Mouse (Mus musculus): ENCODE results near the gene Rpl18. TPM values are rescaled to one million over a fixed set of nuclear protein-coding genes. Genes with fewer than 3 reads are reported as not detected.
A peak's percentile ranks its signal among the peaks of the same experiment; 100 is the strongest.

Gene Rpl18
- polyA plus RNA-seq, 1 experiment = 802 TPM

DNA sequence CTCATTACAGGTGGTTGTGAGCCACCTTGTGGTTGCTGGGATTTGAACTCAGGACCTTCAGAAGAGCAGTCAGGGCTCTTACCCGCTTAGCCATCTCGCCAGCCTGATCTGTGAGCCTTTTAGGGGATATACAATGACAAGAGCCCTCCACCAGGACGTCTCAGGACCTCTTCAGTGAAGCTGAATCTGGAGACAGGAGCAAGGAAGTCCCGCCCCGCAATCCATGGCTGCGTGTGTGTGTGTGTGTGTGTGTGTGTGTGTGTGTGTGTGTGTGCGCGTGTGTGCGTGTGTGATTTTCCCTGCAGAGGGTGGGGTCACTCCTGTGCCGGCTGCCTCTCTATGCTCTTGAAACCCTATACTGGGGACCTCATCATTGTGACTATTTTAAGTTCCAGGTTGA, 24.6 kb downstream of the Rpl18 start:
- Histone ChIP-seq H3K4me3 (ENCODE audit: insufficient read depth, low read length) (no peak overlapping the region), H3K27ac (ENCODE audit: insufficient read depth, low read depth, low read length) (no peak overlapping the region), H3K4me1 (ENCODE audit: control insufficient read depth, insufficient read depth, low read length) (peaks cover 7% of the 10 kb centered on the region; the same call in 1 of the 2 replicates)
- TF ChIP-seq POLR2A (IDR thresholded peaks at IDR 0.05; ENCODE audit: borderline replicate concordance, low read depth, low read length) (no peak), CTCF (IDR thresholded peaks at IDR 0.05; ENCODE audit: low read depth, low read length) (no peak)

DNA sequence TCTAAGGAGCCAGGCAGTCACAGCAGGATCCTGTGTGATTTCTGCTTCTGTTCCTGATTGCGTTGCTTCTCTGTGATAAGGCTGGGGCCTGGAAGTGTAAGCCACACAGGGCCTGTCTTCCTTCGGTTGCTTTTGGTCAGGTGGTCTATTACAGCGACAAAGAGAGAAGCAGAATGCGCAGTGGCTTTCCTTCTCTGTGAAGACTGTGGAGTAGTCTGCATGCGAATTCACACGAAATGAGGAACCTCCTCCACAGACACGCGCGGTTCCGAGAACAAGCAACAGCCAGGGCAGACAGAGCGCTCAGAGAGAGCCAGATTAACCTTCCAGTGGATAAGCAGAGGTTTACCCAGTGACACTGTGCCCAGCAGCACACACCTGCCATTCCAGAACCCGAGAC, 26.1 kb downstream of the Rpl18 start:
- Histone ChIP-seq H3K27ac (ENCODE audit: insufficient read depth, low read depth, low read length) (peak overlapping the region; percentile 50), H3K4me1 (ENCODE audit: control insufficient read depth, insufficient read depth, low read length) (peaks cover 7% of the 10 kb centered on the region; the same call in 1 of the 2 replicates), H3K4me3 (ENCODE audit: insufficient read depth, low read length) (peak overlapping the region; percentile 65)
- TF ChIP-seq POLR2A (IDR thresholded peaks at IDR 0.05; ENCODE audit: borderline replicate concordance, low read depth, low read length) (no peak), CTCF (IDR thresholded peaks at IDR 0.05; ENCODE audit: low read depth, low read length) (no peak)

DNA sequence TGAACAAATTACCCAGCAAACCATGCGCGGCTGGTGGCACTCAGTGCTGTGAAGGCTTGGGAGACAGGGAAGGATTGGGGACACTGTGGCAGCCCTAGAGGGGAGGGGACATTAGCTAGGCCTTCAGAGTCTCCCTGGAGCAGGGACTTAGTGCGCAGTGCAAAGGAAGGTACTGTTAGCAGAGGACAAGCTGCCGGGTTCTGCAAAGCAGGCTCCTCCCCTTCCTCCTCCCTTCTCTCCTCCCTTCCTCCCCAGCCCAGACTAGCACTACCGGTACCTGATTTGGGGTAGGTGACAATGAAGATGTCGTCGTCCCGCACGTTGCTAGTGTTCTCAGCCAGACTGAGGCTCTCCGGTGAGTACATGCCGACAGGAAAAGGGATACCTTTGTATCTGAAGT, 26.5 kb downstream of the Rpl18 start:
- peak overlapping the region; percentile 50 for H3K27ac ChIP-seq (ENCODE audit: insufficient read depth, low read depth, low read length)
- peaks cover 7% of the 10 kb centered on the region; the same call in 1 of the 2 replicates for H3K4me1 ChIP-seq (ENCODE audit: control insufficient read depth, insufficient read depth, low read length)
- peak overlapping the region; percentile 65 for H3K4me3 ChIP-seq (ENCODE audit: insufficient read depth, low read length)
- TF ChIP-seq POLR2A (IDR thresholded peaks at IDR 0.05; ENCODE audit: borderline replicate concordance, low read depth, low read length) (0 out of 2 replicates have a peak, but pooled peaks have one; percentile 3), CTCF (IDR thresholded peaks at IDR 0.05; ENCODE audit: low read depth, low read length) (no peak)

DNA sequence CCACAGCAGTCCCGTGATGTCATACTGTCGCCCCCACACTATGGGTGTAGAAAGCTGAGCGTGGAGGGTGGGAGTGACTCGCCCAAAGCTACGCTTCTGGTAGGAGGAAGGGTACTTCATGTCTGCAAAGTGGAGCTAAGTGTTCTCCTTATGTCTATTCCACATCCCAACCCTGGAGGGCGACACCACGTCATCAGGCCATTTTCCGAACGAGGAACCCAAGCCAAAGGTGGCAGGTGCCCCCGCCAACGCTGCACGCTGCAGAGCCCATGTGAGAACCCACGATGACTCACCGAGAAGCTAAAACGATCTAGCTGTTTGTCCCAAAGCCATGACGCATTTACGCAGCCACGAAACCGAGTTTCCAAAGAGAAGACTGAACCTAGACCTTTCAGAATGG, 27.1 kb downstream of the Rpl18 start:
- TF ChIP-seq POLR2A (IDR thresholded peaks at IDR 0.05; ENCODE audit: borderline replicate concordance, low read depth, low read length) (no peak), CTCF (IDR thresholded peaks at IDR 0.05; ENCODE audit: low read depth, low read length) (no peak)
- Histone ChIP-seq H3K4me3 (ENCODE audit: insufficient read depth, low read length) (peak overlapping the region; percentile 65), H3K27ac (ENCODE audit: insufficient read depth, low read depth, low read length) (peak overlapping the region; percentile 32), H3K4me1 (ENCODE audit: control insufficient read depth, insufficient read depth, low read length) (peaks cover 7% of the 10 kb centered on the region; the same call in 1 of the 2 replicates)

DNA sequence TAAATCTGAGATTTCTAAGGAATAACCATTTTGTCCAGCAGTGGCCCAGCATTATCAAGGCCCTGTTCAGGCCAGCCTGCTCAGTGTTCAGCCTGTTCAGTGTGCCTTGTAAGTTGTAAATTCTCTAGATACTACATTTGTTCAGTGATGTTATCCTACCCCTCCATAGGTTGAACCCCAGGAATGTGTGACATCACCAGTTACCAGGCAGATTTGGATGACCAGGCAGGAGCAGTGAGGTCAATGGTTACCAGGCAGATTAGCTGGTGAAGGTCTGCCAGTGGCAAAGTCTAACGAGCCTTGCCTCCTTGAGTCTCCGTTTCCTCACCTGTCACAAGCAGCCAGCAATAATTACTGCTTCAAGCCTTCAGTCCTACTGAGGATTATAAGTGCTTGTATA, 29.1 kb downstream of the Rpl18 start:
- H3K27ac ChIP-seq (ENCODE audit: insufficient read depth, low read depth, low read length) = no peak overlapping the region
- no peak for TF ChIP-seq CTCF (IDR thresholded peaks at IDR 0.05; ENCODE audit: low read depth, low read length)
- TF ChIP-seq POLR2A (IDR thresholded peaks at IDR 0.05; ENCODE audit: borderline replicate concordance, low read depth, low read length) = no peak
- peaks cover 24% of the 10 kb centered on the region for H3K4me1 ChIP-seq (ENCODE audit: control insufficient read depth, insufficient read depth, low read length)
- H3K4me3 ChIP-seq (ENCODE audit: insufficient read depth, low read length) = no peak overlapping the region

DNA sequence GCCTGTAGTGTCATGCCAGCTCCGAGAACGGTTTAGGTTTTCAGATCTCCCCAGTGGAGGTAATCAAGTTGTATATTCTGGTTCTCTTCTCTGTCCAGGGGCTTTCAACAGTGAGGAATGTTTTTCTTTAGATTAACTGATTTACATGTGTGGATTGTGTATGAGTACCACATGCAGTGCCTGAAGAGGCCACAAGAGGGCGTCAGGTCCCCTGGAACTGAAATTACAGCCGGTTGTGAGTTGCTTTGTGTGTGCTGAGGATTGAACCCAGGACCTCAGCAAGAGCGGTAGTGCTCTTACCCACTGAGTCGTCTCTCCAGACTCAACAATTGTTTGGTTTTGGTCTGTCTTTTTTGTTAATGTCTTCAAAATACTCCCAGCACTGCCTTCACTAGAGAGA, 31.3 kb downstream of the Rpl18 start:
- peak; percentile 55 for TF ChIP-seq CTCF (IDR thresholded peaks at IDR 0.05; ENCODE audit: low read depth, low read length)
- TF ChIP-seq POLR2A (IDR thresholded peaks at IDR 0.05; ENCODE audit: borderline replicate concordance, low read depth, low read length) = no peak
- no peak overlapping the region for H3K27ac ChIP-seq (ENCODE audit: insufficient read depth, low read depth, low read length)
- H3K4me3 ChIP-seq (ENCODE audit: insufficient read depth, low read length) = no peak overlapping the region
- H3K4me1 ChIP-seq (ENCODE audit: control insufficient read depth, insufficient read depth, low read length) = peaks cover 25% of the 10 kb centered on the region

DNA sequence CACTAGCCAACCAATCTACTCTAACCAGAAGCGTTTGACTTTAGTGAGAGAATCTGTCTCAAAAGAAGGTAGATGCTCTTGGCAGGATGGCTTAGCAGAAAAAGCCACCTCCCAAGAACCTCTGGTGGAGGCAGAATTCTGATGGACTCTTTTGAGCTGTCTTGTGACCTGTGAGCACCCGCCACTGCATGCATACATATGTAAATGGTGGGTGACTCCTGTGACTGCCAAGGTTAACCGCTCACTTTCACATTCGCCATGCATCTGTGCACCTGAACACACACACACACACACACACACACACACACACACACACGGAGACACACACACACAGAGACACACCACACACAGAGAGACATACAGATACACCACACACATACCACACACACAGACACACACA, 32.2 kb downstream of the Rpl18 start:
- TF ChIP-seq POLR2A (IDR thresholded peaks at IDR 0.05; ENCODE audit: borderline replicate concordance, low read depth, low read length) (no peak), CTCF (IDR thresholded peaks at IDR 0.05; ENCODE audit: low read depth, low read length) (no peak)
- H3K4me1 ChIP-seq (ENCODE audit: control insufficient read depth, insufficient read depth, low read length) = peaks cover 23% of the 10 kb centered on the region
- H3K27ac ChIP-seq (ENCODE audit: insufficient read depth, low read depth, low read length) = no peak overlapping the region
- H3K4me3 ChIP-seq (ENCODE audit: insufficient read depth, low read length) = no peak overlapping the region

DNA sequence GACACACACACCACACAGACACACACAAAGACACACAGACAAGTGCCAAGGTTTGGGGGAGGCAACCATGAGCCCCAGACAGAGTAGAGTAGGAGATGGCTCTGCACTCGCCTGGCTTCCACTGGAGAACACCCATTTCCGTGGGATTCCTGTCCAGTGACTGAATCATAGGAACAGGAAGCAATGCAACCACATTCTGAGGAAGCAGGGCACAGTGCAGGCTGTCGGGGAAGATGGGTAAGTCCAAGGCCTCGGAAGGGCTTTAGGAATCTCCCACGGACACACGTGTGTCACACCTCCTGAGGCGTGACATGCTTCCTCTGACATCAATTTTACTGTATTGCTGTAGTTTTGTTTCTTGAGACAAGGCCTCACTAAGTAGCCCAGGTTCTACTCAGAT, 32.9 kb downstream of the Rpl18 start:
- peaks cover 23% of the 10 kb centered on the region for H3K4me1 ChIP-seq (ENCODE audit: control insufficient read depth, insufficient read depth, low read length)
- H3K4me3 ChIP-seq (ENCODE audit: insufficient read depth, low read length) = no peak overlapping the region
- no peak overlapping the region for H3K27ac ChIP-seq (ENCODE audit: insufficient read depth, low read depth, low read length)
- no peak for TF ChIP-seq CTCF (IDR thresholded peaks at IDR 0.05; ENCODE audit: low read depth, low read length)
- no peak for TF ChIP-seq POLR2A (IDR thresholded peaks at IDR 0.05; ENCODE audit: borderline replicate concordance, low read depth, low read length)

DNA sequence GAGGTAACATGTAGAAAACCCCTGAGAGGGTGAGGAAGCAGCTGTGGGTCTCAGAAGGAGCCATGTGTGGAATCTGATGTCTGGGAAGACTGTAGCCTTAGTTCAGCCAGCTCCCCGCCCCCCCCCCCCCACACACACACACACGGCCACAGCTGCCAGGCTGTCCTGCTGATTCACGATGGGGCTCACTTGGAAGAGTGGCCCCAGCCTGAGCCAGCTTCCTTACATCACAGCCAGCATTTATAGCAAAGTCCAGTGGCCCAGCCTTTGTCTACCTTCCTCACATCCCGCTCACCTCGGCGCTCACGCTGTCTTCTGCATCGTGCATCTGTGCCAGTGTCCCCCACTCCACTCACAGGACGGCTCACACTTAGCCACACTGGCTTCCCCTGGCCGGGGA, 34.1 kb downstream of the Rpl18 start:
- no peak overlapping the region for H3K4me3 ChIP-seq (ENCODE audit: insufficient read depth, low read length)
- no peak for TF ChIP-seq POLR2A (IDR thresholded peaks at IDR 0.05; ENCODE audit: borderline replicate concordance, low read depth, low read length)
- TF ChIP-seq CTCF (IDR thresholded peaks at IDR 0.05; ENCODE audit: low read depth, low read length) = no peak
- H3K4me1 ChIP-seq (ENCODE audit: control insufficient read depth, insufficient read depth, low read length) = peaks cover 23% of the 10 kb centered on the region
- no peak overlapping the region for H3K27ac ChIP-seq (ENCODE audit: insufficient read depth, low read depth, low read length)

DNA sequence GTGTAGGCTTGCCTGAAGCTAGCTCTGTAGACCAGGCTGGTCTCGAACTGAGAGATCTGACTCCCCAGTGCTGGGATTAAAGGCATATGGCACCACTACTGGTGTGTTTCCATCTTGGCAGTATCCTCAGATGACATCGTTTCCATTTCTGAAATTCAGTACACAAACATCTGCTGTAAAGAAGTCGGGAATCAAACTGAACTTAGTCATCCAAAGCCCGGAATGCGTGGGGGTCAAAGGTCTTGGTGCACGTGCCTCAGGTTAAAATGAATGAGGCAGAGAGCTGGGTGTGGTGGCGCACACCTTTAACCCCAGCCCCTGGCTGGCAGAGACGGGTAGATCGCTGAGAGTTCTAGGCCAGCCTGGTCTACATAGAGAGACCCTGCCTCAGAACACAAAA, 34.9 kb downstream of the Rpl18 start:
- TF ChIP-seq CTCF (IDR thresholded peaks at IDR 0.05; ENCODE audit: low read depth, low read length) (no peak), POLR2A (IDR thresholded peaks at IDR 0.05; ENCODE audit: borderline replicate concordance, low read depth, low read length) (no peak)
- Histone ChIP-seq H3K4me1 (ENCODE audit: control insufficient read depth, insufficient read depth, low read length) (peaks cover 23% of the 10 kb centered on the region), H3K27ac (ENCODE audit: insufficient read depth, low read depth, low read length) (no peak overlapping the region), H3K4me3 (ENCODE audit: insufficient read depth, low read length) (no peak overlapping the region)

DNA sequence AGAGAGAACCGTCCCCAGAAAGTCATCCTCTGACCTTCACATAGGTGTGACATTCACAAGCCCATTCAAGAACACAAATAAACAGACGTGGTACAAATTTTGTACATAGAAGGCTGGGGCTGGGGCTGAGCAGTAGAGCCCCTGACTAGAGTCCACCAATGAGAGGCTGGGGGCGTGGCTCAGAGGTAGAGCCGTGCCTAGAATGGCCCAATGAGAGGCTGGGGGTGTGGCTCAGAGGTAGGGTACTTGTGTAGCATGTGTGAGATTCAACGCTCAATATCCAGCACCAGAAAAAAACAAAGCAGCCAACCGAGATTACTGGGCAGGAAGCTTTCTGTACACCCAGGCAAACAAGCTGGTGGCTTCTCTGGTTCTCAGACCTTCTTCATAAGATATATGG, 40.4 kb downstream of the Rpl18 start:
- no peaks in the 10 kb centered on the region for H3K4me1 ChIP-seq (ENCODE audit: control insufficient read depth, insufficient read depth, low read length)
- TF ChIP-seq POLR2A (IDR thresholded peaks at IDR 0.05; ENCODE audit: borderline replicate concordance, low read depth, low read length) = no peak
- TF ChIP-seq CTCF (IDR thresholded peaks at IDR 0.05; ENCODE audit: low read depth, low read length) = no peak
- H3K27ac ChIP-seq (ENCODE audit: insufficient read depth, low read depth, low read length) = no peak overlapping the region
- H3K4me3 ChIP-seq (ENCODE audit: insufficient read depth, low read length) = no peak overlapping the region
